17 mouse cellular contexts compared by ENCODE assay signal in genomic region chr3:146424306-146424900, GRCm38 (mm10). TPM values are rescaled to one million over a fixed set of nuclear protein-coding genes. Genes with fewer than 3 reads are reported as not detected.
DNase-seq lines count a peak whose midpoint lies in the region; ATAC-seq and TF ChIP-seq lines count a peak whose summit lies in the region.
"Had no signal": no experiment of that assay in that cellular context is flagged by ENCODE, and none has a peak within 500 bp of the region (broad histone marks: within the 10 kb centered on the region; RNA-seq: fewer than 3 reads in every experiment).

No protein-coding gene starts in this region.

- no peak overlapping the region for H3K9ac ChIP-seq in kidney, embryonic 15.5 days
- H3K9ac ChIP-seq in midbrain, embryonic 11.5 days (ENCODE audit: low read length): no peak overlapping the region
- no peak overlapping the region for H3K9ac ChIP-seq in midbrain, postnatal 0 days (replicated peaks; ENCODE audit: low read length, poor library complexity, severe bottlenecking)
- H3K9ac ChIP-seq: limb, embryonic 15.5 days had no signal

- ATAC-seq in kidney, embryonic 15.5 days (replicated peaks; ENCODE audit: low FRiP score): peak; percentile 19; the same call in 1 of the 2 replicates
- peak; percentile 15 for ATAC-seq in midbrain, embryonic 11.5 days (ENCODE audit: low FRiP score)
- ATAC-seq in midbrain, postnatal 0 days (ENCODE audit: low FRiP score): no peak
- ATAC-seq: inflammation-experienced regulatory T-cells, adult 6 months; Patski had no signal

- H3K27ac ChIP-seq in kidney, embryonic 15.5 days: no peak overlapping the region
- no peak overlapping the region for H3K27ac ChIP-seq in midbrain, embryonic 11.5 days (ENCODE audit: low read depth, low read length)
- H3K27ac ChIP-seq in midbrain, postnatal 0 days (ENCODE audit: low read depth, low read length): no peak overlapping the region
- H3K27ac ChIP-seq: layer of hippocampus, adult 2 months; limb, embryonic 15.5 days had no signal

- intact Hi-C loops in left cerebral cortex, postnatal 25 days (cut with DNase I): no loop called here

- peaks cover 69% of the 10 kb centered on the region for H3K36me3 ChIP-seq in kidney, embryonic 15.5 days
- peaks cover 14% of the 10 kb centered on the region for H3K36me3 ChIP-seq in midbrain, embryonic 11.5 days (ENCODE audit: control insufficient read depth, insufficient read depth, low read length)
- H3K36me3 ChIP-seq in midbrain, postnatal 0 days (ENCODE audit: insufficient read depth, low read length): peaks cover 40% of the 10 kb centered on the region

- H3K4me1 ChIP-seq in kidney, embryonic 15.5 days: peaks cover 10% of the 10 kb centered on the region
- H3K4me1 ChIP-seq in midbrain, embryonic 11.5 days (ENCODE audit: control insufficient read depth, insufficient read depth, low read length): no peaks in the 10 kb centered on the region
- H3K4me1 ChIP-seq in midbrain, postnatal 0 days (ENCODE audit: insufficient read depth, low read length): no peaks in the 10 kb centered on the region

- H3K27me3 ChIP-seq in kidney, embryonic 15.5 days: no peaks in the 10 kb centered on the region
- H3K27me3 ChIP-seq in midbrain, embryonic 11.5 days (ENCODE audit: control insufficient read depth, insufficient read depth, low read length): no peaks in the 10 kb centered on the region
- no peaks in the 10 kb centered on the region for H3K27me3 ChIP-seq in midbrain, postnatal 0 days (ENCODE audit: insufficient read depth, low read length)
- H3K27me3 ChIP-seq: limb, embryonic 15.5 days; Patski had no signal

- DNase-seq in kidney, adult 11 months: no peak
- peak; percentile 86 for DNase-seq in midbrain, embryonic 11.5 days (ENCODE audit: low spot score, missing footprints)
- no peak for DNase-seq in midbrain, postnatal 0 days (ENCODE audit: low spot score)
- DNase-seq in MN1 (ENCODE audit: low spot score) (peak; percentile 46), R1 (ENCODE audit: low read depth, low spot score) (peak; percentile 27)
- no peak for DNase-seq in left cerebral cortex, postnatal 25 days (ENCODE audit: low spot score in 2 of 2)
- no peak for DNase-seq in adrenal gland, postnatal 25 days
- DNase-seq: cerebellum, adult 8-10 months; heart, adult 18-20 months; heart, postnatal 14 days had no signal

- no peak for TF ChIP-seq CTCF in midbrain, postnatal 0 days (IDR thresholded peaks at IDR 0.05)

- WGBS in kidney, embryonic 15.5 days: 75% methylated on average over 7 of the region's 7 CpGs
- 82% methylated on average over 7 of the region's 7 CpGs for WGBS in midbrain, embryonic 11.5 days
- 70% methylated on average over 7 of the region's 7 CpGs for WGBS in midbrain, postnatal 0 days

- H3K4me3 ChIP-seq in kidney, embryonic 15.5 days (replicated peaks): no peak overlapping the region
- no peak overlapping the region for H3K4me3 ChIP-seq in midbrain, embryonic 11.5 days (ENCODE audit: low read depth, low read length)
- no peak overlapping the region for H3K4me3 ChIP-seq in midbrain, postnatal 0 days (ENCODE audit: low read depth, low read length)
- H3K4me3 ChIP-seq: erythroblast, embryonic 14.5 days; layer of hippocampus, adult 2 months; limb, embryonic 15.5 days; myocyte had no signal

- no peaks in the 10 kb centered on the region for H3K9me3 ChIP-seq in kidney, embryonic 15.5 days (replicated peaks)
- H3K9me3 ChIP-seq in midbrain, embryonic 11.5 days (ENCODE audit: control insufficient read depth, low read length): no peaks in the 10 kb centered on the region
- H3K9me3 ChIP-seq in midbrain, postnatal 0 days (ENCODE audit: low read length): no peaks in the 10 kb centered on the region
- H3K9me3 ChIP-seq: limb, embryonic 15.5 days had no signal

- no peak overlapping the region for H3K4me2 ChIP-seq in kidney, embryonic 15.5 days
- no peak overlapping the region for H3K4me2 ChIP-seq in midbrain, embryonic 11.5 days
- no peak overlapping the region for H3K4me2 ChIP-seq in midbrain, postnatal 0 days (ENCODE audit: low read depth, low read length, poor library complexity, severe bottlenecking)
- H3K4me2 ChIP-seq: limb, embryonic 15.5 days had no signal

RNA-seq across cellular contexts. Expression of gene Ssx2ip, which starts 20.0 kb away (rescaled TPM):
- 23.7 and 24.2 TPM in 2 replicates for polyA plus RNA-seq in kidney, embryonic 15.5 days (2015; fragmentation: Nextera tagmentation; extraction: Ambion mirVana)
- 31.0 and 33.5 TPM in 2 replicates for polyA plus RNA-seq in midbrain, embryonic 11.5 days (2014; fragmentation: Nextera tagmentation; extraction: Ambion mirVana)
- total RNA-seq in midbrain, postnatal 0 days (2014; rRNA removed): 26.3 and 32.7 TPM in 2 replicates
- polyA plus RNA-seq in midbrain, postnatal 0 days (2015; fragmentation: Nextera tagmentation; extraction: Ambion mirVana): 19.4 and 19.8 TPM in 2 replicates
- 10 to 100 TPM; 97.0 to 97.3 TPM for total RNA-seq in left cerebral cortex, postnatal 25 days (2021)
- 7.5 and 11.6 TPM in 2 replicates for total RNA-seq in adrenal gland, postnatal 25 days (2021)

RNA-seq across cellular contexts. Expression of gene Ctbs, which starts 25.2 kb away (rescaled TPM):
- 12.2 and 12.9 TPM in 2 replicates for polyA plus RNA-seq in kidney, embryonic 15.5 days (2015; fragmentation: Nextera tagmentation; extraction: Ambion mirVana)
- polyA plus RNA-seq in midbrain, embryonic 11.5 days (2014; fragmentation: Nextera tagmentation; extraction: Ambion mirVana): 5.8 and 6.6 TPM in 2 replicates
- 6.3 and 6.7 TPM in 2 replicates for total RNA-seq in midbrain, postnatal 0 days (2014; rRNA removed)
- 4.3 and 4.7 TPM in 2 replicates for polyA plus RNA-seq in midbrain, postnatal 0 days (2015; fragmentation: Nextera tagmentation; extraction: Ambion mirVana)
- 1 to 10 TPM; 6.3 to 8.4 TPM for total RNA-seq in left cerebral cortex, postnatal 25 days (2021)
- total RNA-seq in adrenal gland, postnatal 25 days (2021): 11.9 and 16.2 TPM in 2 replicates

Comparison
In these comparisons a context has a peak if more than half of its experiments do, and no peak if none do; other contexts are left out.
1. DNase-seq: peak in midbrain, embryonic 11.5 days (single experiment), MN1 (single experiment) and R1 (single experiment); none in kidney, adult 11 months (single experiment), midbrain, postnatal 0 days (single experiment), left cerebral cortex, postnatal 25 days (0 of 2) and adrenal gland, postnatal 25 days (single experiment).